ENCODE assay signal across 9 mouse cellular contexts in the genomic region with DNA sequence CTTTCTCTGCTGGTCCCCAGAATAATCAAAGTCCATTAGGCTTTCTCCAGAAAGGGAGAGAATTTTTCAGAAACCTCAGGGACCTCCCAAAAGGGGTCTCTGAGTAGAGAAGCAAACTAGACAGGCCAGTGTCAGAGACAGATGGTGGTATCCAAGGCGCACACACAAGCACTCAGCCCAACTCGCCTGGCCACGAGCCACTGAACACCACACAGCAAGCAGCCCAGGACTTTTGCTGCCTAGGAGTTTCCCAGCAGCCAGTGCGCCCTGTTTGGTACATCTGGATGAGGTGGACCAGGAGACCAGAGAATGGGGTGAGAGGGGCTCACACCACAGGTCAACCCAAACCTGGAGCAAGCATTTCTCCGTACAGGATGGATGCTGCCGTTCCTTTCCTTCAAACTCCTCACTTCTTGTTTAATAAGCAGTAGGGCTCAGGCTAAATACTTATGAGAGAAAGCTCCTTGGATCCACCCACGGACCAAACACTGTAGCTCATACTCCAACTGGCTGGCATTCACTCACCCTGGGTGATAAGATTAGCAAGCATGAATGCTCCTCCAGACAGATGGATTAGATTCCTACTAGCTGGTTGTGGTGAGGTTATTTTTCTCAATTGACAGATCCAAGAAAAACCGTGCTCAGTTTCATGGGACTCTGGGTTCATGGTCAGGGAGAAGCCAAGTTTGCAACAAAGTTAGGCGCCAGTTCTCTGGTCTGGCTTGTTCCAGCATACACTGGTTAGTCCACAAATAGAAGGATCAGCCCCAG. TPM values are rescaled to one million over a fixed set of nuclear protein-coding genes. Genes with fewer than 3 reads are reported as not detected.
DNase-seq lines count a peak whose midpoint lies in the region; ATAC-seq and TF ChIP-seq lines count a peak whose summit lies in the region.
"Had no signal": no experiment of that assay in that cellular context is flagged by ENCODE, and none has a peak within 500 bp of the region (broad histone marks: within the 10 kb centered on the region; RNA-seq: fewer than 3 reads in every experiment).

No protein-coding gene starts in this region.

- TF ChIP-seq EP300 in stomach, postnatal 0 days (optimal IDR thresholded peaks at IDR 0.05): no peak

- TF ChIP-seq CTCF in stomach, postnatal 0 days (IDR thresholded peaks at IDR 0.05; ENCODE audit: low read depth): no peak

- no peaks in the 10 kb centered on the region for H3K36me3 ChIP-seq in heart, embryonic 13.5 days
- no peaks in the 10 kb centered on the region for H3K36me3 ChIP-seq in embryonic facial prominence, embryonic 14.5 days (ENCODE audit: control insufficient read depth, insufficient read depth, low read length)
- no peaks in the 10 kb centered on the region for H3K36me3 ChIP-seq in limb, embryonic 11.5 days (ENCODE audit: control insufficient read depth, insufficient read depth, low read length)
- H3K36me3 ChIP-seq in stomach, postnatal 0 days (ENCODE audit: control insufficient read depth, insufficient read depth, low read length): no peaks in the 10 kb centered on the region

- H3K4me3 ChIP-seq in heart, embryonic 13.5 days: 0 out of 2 replicates have a peak overlapping the region, but pooled peaks have one; percentile 76
- H3K4me3 ChIP-seq in embryonic facial prominence, embryonic 14.5 days (ENCODE audit: low read depth, low read length): peak overlapping the region; percentile 74
- peak overlapping the region; percentile 74 for H3K4me3 ChIP-seq in limb, embryonic 11.5 days (ENCODE audit: low read depth, low read length)
- H3K4me3 ChIP-seq in stomach, postnatal 0 days (ENCODE audit: low read depth, low read length): no peak overlapping the region

- 57% methylated on average over 9 of the region's 9 CpGs for WGBS in heart, embryonic 13.5 days
- WGBS in embryonic facial prominence, embryonic 14.5 days: 67% methylated on average over 9 of the region's 9 CpGs
- WGBS in limb, embryonic 11.5 days: 63% methylated on average over 9 of the region's 9 CpGs
- WGBS in stomach, postnatal 0 days: 50% methylated on average over 9 of the region's 9 CpGs

- no peak overlapping the region for H3K27ac ChIP-seq in heart, embryonic 13.5 days (replicated peaks)
- no peak overlapping the region for H3K27ac ChIP-seq in embryonic facial prominence, embryonic 14.5 days (replicated peaks; ENCODE audit: low read depth, low read length)
- no peak overlapping the region for H3K27ac ChIP-seq in limb, embryonic 11.5 days (replicated peaks; ENCODE audit: low read depth, low read length)
- no peak overlapping the region for H3K27ac ChIP-seq in stomach, postnatal 0 days (replicated peaks)

- peaks cover 48% of the 10 kb centered on the region for H3K27me3 ChIP-seq in heart, embryonic 13.5 days (replicated peaks)
- peaks cover 13% of the 10 kb centered on the region for H3K27me3 ChIP-seq in embryonic facial prominence, embryonic 14.5 days (replicated peaks; ENCODE audit: control insufficient read depth, insufficient read depth, low read length)
- H3K27me3 ChIP-seq in limb, embryonic 11.5 days (ENCODE audit: control insufficient read depth, insufficient read depth, low read length): no peaks in the 10 kb centered on the region
- no peaks in the 10 kb centered on the region for H3K27me3 ChIP-seq in stomach, postnatal 0 days (ENCODE audit: control insufficient read depth, insufficient read depth, low read length)

- H3K4me2 ChIP-seq in heart, embryonic 13.5 days: peak overlapping the region; percentile 95
- H3K4me2 ChIP-seq in embryonic facial prominence, embryonic 14.5 days (ENCODE audit: low read depth, low read length): peak overlapping the region; percentile 90
- peak overlapping the region; percentile 95 for H3K4me2 ChIP-seq in limb, embryonic 11.5 days (ENCODE audit: low read depth, severe bottlenecking)
- peak overlapping the region; percentile 98; the same call in 1 of the 2 replicates for H3K4me2 ChIP-seq in stomach, postnatal 0 days (replicated peaks; ENCODE audit: low read depth)

- no peaks in the 10 kb centered on the region for H3K9me3 ChIP-seq in heart, embryonic 13.5 days
- H3K9me3 ChIP-seq in embryonic facial prominence, embryonic 14.5 days (ENCODE audit: control insufficient read depth, low read length): no peaks in the 10 kb centered on the region
- no peaks in the 10 kb centered on the region for H3K9me3 ChIP-seq in limb, embryonic 11.5 days (ENCODE audit: control insufficient read depth, low read length)
- no peaks in the 10 kb centered on the region for H3K9me3 ChIP-seq in stomach, postnatal 0 days (ENCODE audit: control insufficient read depth, low read length)

- ATAC-seq in heart, embryonic 13.5 days (ENCODE audit: extremely low read depth, insufficient number of reproducible peaks, low FRiP score, low TSS enrichment): no peak
- no peak for ATAC-seq in embryonic facial prominence, embryonic 14.5 days (ENCODE audit: low read depth)
- ATAC-seq in limb, embryonic 11.5 days (ENCODE audit: insufficient number of reproducible peaks, low FRiP score, low TSS enrichment, low read depth): no peak
- ATAC-seq in stomach, postnatal 0 days (ENCODE audit: low FRiP score, low TSS enrichment): no peak
- ATAC-seq in megakaryocyte progenitor cell, adult 5-6 weeks (replicated peaks; ENCODE audit: poor library complexity): no peak

- no peak overlapping the region for H3K9ac ChIP-seq in heart, embryonic 13.5 days
- no peak overlapping the region for H3K9ac ChIP-seq in embryonic facial prominence, embryonic 14.5 days (ENCODE audit: low read depth, low read length)
- no peak overlapping the region for H3K9ac ChIP-seq in limb, embryonic 11.5 days (ENCODE audit: low read length)
- H3K9ac ChIP-seq in stomach, postnatal 0 days (ENCODE audit: low read length): no peak overlapping the region

- no peak for DNase-seq in heart, postnatal 4 days
- peak; percentile 51 for DNase-seq in A20 (ENCODE audit: low read depth, low spot score)
- peak; percentile 20 for DNase-seq in embryonic facial prominence, embryonic 14.5 days (ENCODE audit: low spot score)
- peak; percentile 28 for DNase-seq in limb, embryonic 11.5 days (ENCODE audit: low spot score)
- DNase-seq in stomach, postnatal 0 days (ENCODE audit: low spot score): no peak
- no peak for DNase-seq in T-cell, adult 2 months (ENCODE audit: low spot score)

- peaks cover 21% of the 10 kb centered on the region for H3K4me1 ChIP-seq in heart, embryonic 13.5 days
- H3K4me1 ChIP-seq in embryonic facial prominence, embryonic 14.5 days (ENCODE audit: control insufficient read depth, insufficient read depth, low read length): no peaks in the 10 kb centered on the region; the same call in 1 of the 2 replicates
- peaks cover 24% of the 10 kb centered on the region for H3K4me1 ChIP-seq in limb, embryonic 11.5 days (ENCODE audit: control insufficient read depth, insufficient read depth, low read length)
- no peaks in the 10 kb centered on the region for H3K4me1 ChIP-seq in stomach, postnatal 0 days (replicated peaks; ENCODE audit: control insufficient read depth, insufficient read depth)

RNA-seq across cellular contexts. Expression of a gene that starts 2.3 kb away (rescaled TPM):
- 1.7 and 2.8 TPM in 2 replicates for polyA plus RNA-seq in heart, embryonic 13.5 days (2015; fragmentation: Nextera tagmentation; extraction: Ambion mirVana)
- 1 to 10 TPM; 5.1 to 8.9 TPM for total RNA-seq in heart, postnatal 4 days (2021)
- 4.4 and 5.0 TPM in 2 replicates for polyA plus RNA-seq in embryonic facial prominence, embryonic 14.5 days (2014; fragmentation: Nextera tagmentation; extraction: Ambion mirVana)
- 13.8 and 14.0 TPM in 2 replicates for polyA plus RNA-seq in limb, embryonic 11.5 days (2014; fragmentation: Nextera tagmentation; extraction: Ambion mirVana)
- polyA plus RNA-seq in stomach, postnatal 0 days (2015; fragmentation: Nextera tagmentation; extraction: Ambion mirVana): 1.2 and 2.0 TPM in 2 replicates
- 1.7 and 3.6 TPM in 2 replicates for total RNA-seq in megakaryocyte progenitor cell, adult 5-6 weeks (2015)
- total RNA-seq in megakaryocyte progenitor cell, adult 5-6 weeks (2017): 0.37 and 0.41 TPM in 2 replicates
- total RNA-seq: MEL had no signal

RNA-seq across cellular contexts. Expression of a gene that starts 51.0 kb away (rescaled TPM):
- polyA plus RNA-seq in heart, embryonic 13.5 days (2015; fragmentation: Nextera tagmentation; extraction: Ambion mirVana): 188 and 212 TPM in 2 replicates
- total RNA-seq in heart, postnatal 4 days (2021): 100 to 1,000 TPM; 158 to 159 TPM
- polyA plus RNA-seq in embryonic facial prominence, embryonic 14.5 days (2014; fragmentation: Nextera tagmentation; extraction: Ambion mirVana): 271 and 275 TPM in 2 replicates
- 277 and 294 TPM in 2 replicates for polyA plus RNA-seq in limb, embryonic 11.5 days (2014; fragmentation: Nextera tagmentation; extraction: Ambion mirVana)
- 221 and 234 TPM in 2 replicates for polyA plus RNA-seq in stomach, postnatal 0 days (2015; fragmentation: Nextera tagmentation; extraction: Ambion mirVana)
- 102 and 121 TPM in 2 replicates for total RNA-seq in megakaryocyte progenitor cell, adult 5-6 weeks (2015)
- total RNA-seq in megakaryocyte progenitor cell, adult 5-6 weeks (2017): 80.3 and 82.4 TPM in 2 replicates

Comparison
In these comparisons a context has a peak if more than half of its experiments do, and no peak if none do; other contexts are left out.
1. DNase-seq: peak in A20 (single experiment), embryonic facial prominence, embryonic 14.5 days (single experiment) and limb, embryonic 11.5 days (single experiment); none in heart, postnatal 4 days (single experiment), stomach, postnatal 0 days (single experiment) and T-cell, adult 2 months (single experiment).
2. Peak in every context shown above with its lines, with median percentiles within 50 percentile points of each other: H3K4me2 ChIP-seq.